ENCODE assay signal across 19 mouse cellular contexts in genomic region chr10:80732611-80733101, GRCm38 (mm10). TPM values are rescaled to one million over a fixed set of nuclear protein-coding genes. Genes with fewer than 3 reads are reported as not detected.
DNase-seq lines count a peak whose midpoint lies in the region; ATAC-seq and TF ChIP-seq lines count a peak whose summit lies in the region.
"Had no signal": no experiment of that assay in that cellular context is flagged by ENCODE, and none has a peak within 500 bp of the region (broad histone marks: within the 10 kb centered on the region; RNA-seq: fewer than 3 reads in every experiment).

No protein-coding gene starts in this region.

- H3K9me3 ChIP-seq in heart, embryonic 12.5 days (replicated peaks) = no peaks in the 10 kb centered on the region
- H3K9me3 ChIP-seq: embryonic facial prominence, embryonic 13.5 days; heart, embryonic 10.5 days; heart, embryonic 15.5 days; hindbrain, embryonic 15.5 days; kidney, embryonic 15.5 days had no signal

- H3K27ac ChIP-seq in gastrocnemius, adult 2 months = peak overlapping the region; percentile 24; the same call in 1 of the 2 replicates
- H3K27ac ChIP-seq in heart, embryonic 12.5 days (ENCODE audit: poor library complexity, severe bottlenecking) = no peak overlapping the region
- H3K27ac ChIP-seq: embryonic facial prominence, embryonic 13.5 days; heart, embryonic 10.5 days; heart, embryonic 15.5 days; hindbrain, embryonic 15.5 days; kidney, embryonic 15.5 days had no signal

- ATAC-seq in cerebellum, adult (ENCODE audit: insufficient number of reproducible peaks, low FRiP score, low TSS enrichment) = peak; percentile 26; the same call in 1 of the 2 replicates
- no peak for ATAC-seq in CD4-positive, CD25-positive, alpha-beta regulatory T cell, adult 4 months
- no peak for ATAC-seq in heart, embryonic 12.5 days (ENCODE audit: insufficient number of reproducible peaks, low FRiP score)
- ATAC-seq: forebrain, embryonic 14.5 days; intestine, embryonic 16.5 days had no signal

- no peak overlapping the region for H3K4me3 ChIP-seq in gastrocnemius, adult 2 months
- no peak overlapping the region for H3K4me3 ChIP-seq in heart, embryonic 12.5 days
- H3K4me3 ChIP-seq: embryonic facial prominence, embryonic 13.5 days; heart, embryonic 10.5 days; heart, embryonic 15.5 days; hindbrain, embryonic 15.5 days; kidney, embryonic 15.5 days had no signal

- 79% methylated on average over 6 of the region's 6 CpGs for WGBS in heart, embryonic 12.5 days

- no peaks in the 10 kb centered on the region for H3K27me3 ChIP-seq in heart, embryonic 12.5 days (replicated peaks)
- H3K27me3 ChIP-seq: embryonic facial prominence, embryonic 13.5 days; heart, embryonic 15.5 days; hindbrain, embryonic 15.5 days; kidney, embryonic 15.5 days had no signal

- DNase-seq in cerebellum, postnatal 4 days (ENCODE audit: low spot score in 2 of 2) = no peak
- DNase-seq in gastrocnemius, adult 2 months = peak; percentile 49
- no peak for DNase-seq in gastrocnemius, postnatal 4 days (ENCODE audit: low spot score in 2 of 2)
- peak; percentile 70 for DNase-seq in cerebellum, adult 9-10 months
- peak; percentile 57 to 69 for DNase-seq in cerebellum, postnatal 25 days
- DNase-seq: adrenal gland, postnatal 10 days; B cell, adult 2 months; gastrocnemius, postnatal 10 days; heart, postnatal 14 days had no signal

- peaks cover 36% of the 10 kb centered on the region for H3K4me1 ChIP-seq in heart, embryonic 12.5 days (replicated peaks)
- H3K4me1 ChIP-seq: kidney, embryonic 15.5 days had no signal

- intact Hi-C loops in gastrocnemius, adult 2 months (cut with DNase I) = no loop called here

- no peak for TF ChIP-seq CTCF in gastrocnemius, adult 2 months (IDR thresholded peaks at IDR 0.05)

- H3K9ac ChIP-seq in heart, embryonic 12.5 days = no peak overlapping the region
- H3K9ac ChIP-seq: embryonic facial prominence, embryonic 13.5 days; heart, embryonic 15.5 days; hindbrain, embryonic 15.5 days; kidney, embryonic 15.5 days had no signal

- H3K4me2 ChIP-seq in heart, embryonic 12.5 days = no peak overlapping the region
- H3K4me2 ChIP-seq: embryonic facial prominence, embryonic 13.5 days; heart, embryonic 15.5 days; hindbrain, embryonic 15.5 days; kidney, embryonic 15.5 days had no signal

- peaks cover 77% of the 10 kb centered on the region for H3K36me3 ChIP-seq in heart, embryonic 12.5 days

RNA-seq across cellular contexts. Expression of gene Ap3d1, which starts 9.4 kb away (rescaled TPM):
- total RNA-seq in gastrocnemius, adult 2 months (2021) = 10 to 100 TPM; 27.0 to 33.5 TPM
- 10 to 100 TPM; 52.1 to 58.7 TPM for total RNA-seq in gastrocnemius, postnatal 4 days (2021)
- 10 to 100 TPM; 26.7 to 29.1 TPM for polyA plus RNA-seq in CD4-positive, CD25-positive, alpha-beta regulatory T cell, adult 4 months (2017; shearing (Covaris generic))
- polyA plus RNA-seq in heart, embryonic 12.5 days (2016; fragmentation: Nextera tagmentation; extraction: Ambion mirVana) = 56.5 and 58.9 TPM in 2 replicates

RNA-seq across cellular contexts. Expression of gene Dot1l, which starts 22.4 kb away (rescaled TPM):
- 10 to 100 TPM; 19.9 to 23.1 TPM for total RNA-seq in gastrocnemius, adult 2 months (2021)
- total RNA-seq in gastrocnemius, postnatal 4 days (2021) = 10 to 100 TPM; 50.5 to 61.2 TPM
- polyA plus RNA-seq in CD4-positive, CD25-positive, alpha-beta regulatory T cell, adult 4 months (2017; shearing (Covaris generic)) = 10 to 100 TPM; 13.4 to 15.5 TPM
- polyA plus RNA-seq in heart, embryonic 12.5 days (2016; fragmentation: Nextera tagmentation; extraction: Ambion mirVana) = 25.7 and 30.9 TPM in 2 replicates

RNA-seq across cellular contexts. Expression of gene Izumo4, which starts 30.7 kb away (rescaled TPM):
- 1 to 10 TPM; 2.6 to 3.0 TPM for total RNA-seq in gastrocnemius, adult 2 months (2021)
- total RNA-seq in gastrocnemius, postnatal 4 days (2021) = 1 to 10 TPM; 8.3 to 8.4 TPM
- 100 to 1,000 TPM in 1 of 2 experiments, 10 to 100 TPM in 1; 89.2 to 116 TPM for polyA plus RNA-seq in CD4-positive, CD25-positive, alpha-beta regulatory T cell, adult 4 months (2017; shearing (Covaris generic))
- polyA plus RNA-seq in heart, embryonic 12.5 days (2016; fragmentation: Nextera tagmentation; extraction: Ambion mirVana) = 13.2 and 18.4 TPM in 2 replicates

RNA-seq across cellular contexts. Expression of gene Mob3a, which starts 30.9 kb away (rescaled TPM):
- total RNA-seq in gastrocnemius, adult 2 months (2021) = 1 to 10 TPM; 4.9 to 5.5 TPM
- total RNA-seq in gastrocnemius, postnatal 4 days (2021) = 10 to 100 TPM; 24.0 to 25.4 TPM
- 100 to 1,000 TPM; 265 to 359 TPM for polyA plus RNA-seq in CD4-positive, CD25-positive, alpha-beta regulatory T cell, adult 4 months (2017; shearing (Covaris generic))
- 34.8 and 38.1 TPM in 2 replicates for polyA plus RNA-seq in heart, embryonic 12.5 days (2016; fragmentation: Nextera tagmentation; extraction: Ambion mirVana)

RNA-seq across cellular contexts. Expression of gene Mknk2, which starts 54.7 kb away (rescaled TPM):
- total RNA-seq in gastrocnemius, adult 2 months (2021) = 100 to 1,000 TPM; 253 TPM
- 100 to 1,000 TPM; 170 to 176 TPM for total RNA-seq in gastrocnemius, postnatal 4 days (2021)
- 10 to 100 TPM; 37.3 to 51.7 TPM for polyA plus RNA-seq in CD4-positive, CD25-positive, alpha-beta regulatory T cell, adult 4 months (2017; shearing (Covaris generic))
- 99.6 and 102 TPM in 2 replicates for polyA plus RNA-seq in heart, embryonic 12.5 days (2016; fragmentation: Nextera tagmentation; extraction: Ambion mirVana)

Comparison
In these comparisons a context has a peak if more than half of its experiments do, and no peak if none do; other contexts are left out.
1. DNase-seq: peak in gastrocnemius, adult 2 months (single experiment), cerebellum, adult 9-10 months (single experiment) and cerebellum, postnatal 25 days (2 of 2); none in cerebellum, postnatal 4 days (0 of 2) and gastrocnemius, postnatal 4 days (0 of 2).